In genomic region chr12:79511454-79512204, GRCm38 (mm10) we compare ENCODE assay signal across 7 mouse cellular contexts.
DNase-seq lines count a peak whose midpoint lies in the region; ATAC-seq and TF ChIP-seq lines count a peak whose summit lies in the region.

No protein-coding gene starts in this region.

- H3K36me3 ChIP-seq in neural tube, embryonic 13.5 days = no peaks in the 10 kb centered on the region

- no peak overlapping the region for H3K4me3 ChIP-seq in embryonic fibroblast, embryonic 13.5 days (ENCODE audit: insufficient read depth, low read length)
- H3K4me3 ChIP-seq in neural tube, embryonic 13.5 days = no peak overlapping the region

- no peak for TF ChIP-seq CTCF in embryonic fibroblast, embryonic 13.5 days (IDR thresholded peaks at IDR 0.05; ENCODE audit: borderline replicate concordance, insufficient read depth, low read length)

- ATAC-seq in neural tube, embryonic 13.5 days (ENCODE audit: low read depth) = peak; percentile 74; the same call in 1 of the 2 replicates

- H3K9me3 ChIP-seq in neural tube, embryonic 13.5 days = no peaks in the 10 kb centered on the region

- H3K4me1 ChIP-seq in embryonic fibroblast, embryonic 13.5 days (ENCODE audit: control insufficient read depth, insufficient read depth, low read length) = peaks cover 17% of the 10 kb centered on the region
- H3K4me1 ChIP-seq in neural tube, embryonic 13.5 days (replicated peaks) = peaks cover 32% of the 10 kb centered on the region

- TF ChIP-seq POLR2A in embryonic fibroblast, embryonic 13.5 days (IDR thresholded peaks at IDR 0.05; ENCODE audit: low read depth, low read length) = 0 out of 2 replicates have a peak, but pooled peaks have one; percentile 1

- no peak overlapping the region for H3K9ac ChIP-seq in neural tube, embryonic 13.5 days

- H3K27me3 ChIP-seq in neural tube, embryonic 13.5 days = no peaks in the 10 kb centered on the region

- no peak overlapping the region for H3K4me2 ChIP-seq in neural tube, embryonic 13.5 days

- DNase-seq in ovary, postnatal 36 days (ENCODE audit: low spot score) = peak; percentile 37
- no peak for DNase-seq in ovary, postnatal 14 days (ENCODE audit: low spot score)
- DNase-seq in heart, adult 8-10 months (ENCODE audit: low spot score) = peak; percentile 38
- peak; percentile 68 to 82 for DNase-seq in layer of hippocampus, postnatal 14 days (ENCODE audit: low spot score in 2 of 2)
- DNase-seq in embryo, embryonic 11 days = no peak

- 48% methylated on average over 11 of the region's 11 CpGs for WGBS in neural tube, embryonic 13.5 days

- peak overlapping the region; percentile 85 for H3K27ac ChIP-seq in embryonic fibroblast, embryonic 13.5 days (ENCODE audit: insufficient read depth, low read length)
- H3K27ac ChIP-seq in neural tube, embryonic 13.5 days (replicated peaks) = peak overlapping the region; percentile 30; the same call in 1 of the 2 replicates

Comparison
In these comparisons a context has a peak if more than half of its experiments do, and no peak if none do; other contexts are left out.
1. DNase-seq: peak in ovary, postnatal 36 days (single experiment), heart, adult 8-10 months (single experiment) and layer of hippocampus, postnatal 14 days (2 of 2); none in ovary, postnatal 14 days (single experiment) and embryo, embryonic 11 days (single experiment).